Mouse (Mus musculus): Measurements from ENCODE around the gene Cfap20.

- TF ChIP-seq CTCF (IDR thresholded peaks at IDR 0.05; ENCODE audit: low read depth, low read length) (no peak), POLR2A (IDR thresholded peaks at IDR 0.05; ENCODE audit: borderline replicate concordance, low read depth, low read length) (no peak)
Measured at GRCm38 (mm10) chr8:95437341-95437992, 2.8 kb upstream of the Cfap20 start.
